Mouse (Mus musculus): ENCODE measurements around the gene Fam83f.
"Not testable (repeated sequence)": the region's sequence is repeated elsewhere in the genome, so short reads cannot be mapped to it uniquely, and the experiment has no call there.

DNA sequence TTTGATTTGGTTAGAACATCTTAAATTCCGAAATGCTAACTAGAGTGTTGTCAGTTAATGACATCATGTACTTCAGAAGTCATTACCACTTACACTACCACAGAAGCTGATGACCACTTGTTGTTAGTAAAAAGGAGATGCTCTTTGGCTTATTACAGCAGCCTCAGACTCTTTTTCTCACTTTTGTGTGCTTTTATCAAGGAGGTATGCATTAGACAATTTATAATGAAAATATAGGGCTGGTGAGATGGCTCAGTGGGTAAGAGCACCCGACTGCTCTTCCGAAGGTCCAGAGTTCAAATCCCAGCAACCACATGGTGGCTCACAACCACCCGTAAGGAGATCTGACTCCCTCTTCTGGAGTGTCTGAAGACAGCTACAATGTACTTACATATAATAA is 64.1 kb downstream of the Fam83f start:
- not testable (repeated sequence) for TF ChIP-seq POLR2A (IDR thresholded peaks at IDR 0.05; ENCODE audit: borderline replicate concordance, low read depth, low read length); CTCF (IDR thresholded peaks at IDR 0.05; ENCODE audit: low read depth, low read length)

Data from bone marrow macrophage, adult 2 months (primary cell).